In genomic region chr5:134668495-134668894, GRCm38 (mm10) we compare ENCODE assay signal across 8 mouse cellular contexts. TPM values are rescaled to one million over a fixed set of nuclear protein-coding genes. Genes with fewer than 3 reads are reported as not detected.
DNase-seq lines count a peak whose midpoint lies in the region; ATAC-seq and TF ChIP-seq lines count a peak whose summit lies in the region.

No protein-coding gene starts in this region.

- no peak overlapping the region for H3K4me2 ChIP-seq in liver, embryonic 12.5 days
- H3K4me2 ChIP-seq in limb, embryonic 11.5 days (ENCODE audit: low read depth, severe bottlenecking) = no peak overlapping the region
- H3K4me2 ChIP-seq in stomach, postnatal 0 days (replicated peaks; ENCODE audit: low read depth) = no peak overlapping the region

- WGBS in liver, embryonic 12.5 days (ENCODE audit: insufficient replicate concordance) = 50% methylated on average over 8 of the region's 8 CpGs
- 35% methylated on average over 8 of the region's 8 CpGs for WGBS in limb, embryonic 11.5 days
- 58% methylated on average over 8 of the region's 8 CpGs for WGBS in stomach, postnatal 0 days

- ATAC-seq in CD4-positive, CD25-positive, alpha-beta regulatory T cell, adult 4 months = no peak
- ATAC-seq in liver, embryonic 12.5 days = no peak
- ATAC-seq in limb, embryonic 11.5 days (ENCODE audit: insufficient number of reproducible peaks, low FRiP score, low TSS enrichment, low read depth) = no peak
- ATAC-seq in stomach, postnatal 0 days (ENCODE audit: low FRiP score, low TSS enrichment) = peak; percentile 23; the same call in 1 of the 2 replicates

- no peaks in the 10 kb centered on the region for H3K4me1 ChIP-seq in liver, embryonic 12.5 days
- H3K4me1 ChIP-seq in limb, embryonic 11.5 days (ENCODE audit: control insufficient read depth, insufficient read depth, low read length) = no peaks in the 10 kb centered on the region
- no peaks in the 10 kb centered on the region for H3K4me1 ChIP-seq in stomach, postnatal 0 days (replicated peaks; ENCODE audit: control insufficient read depth, insufficient read depth)

- no peak overlapping the region for H3K9ac ChIP-seq in liver, embryonic 12.5 days
- no peak overlapping the region for H3K9ac ChIP-seq in limb, embryonic 11.5 days (ENCODE audit: low read length)
- H3K9ac ChIP-seq in stomach, postnatal 0 days (ENCODE audit: low read length) = no peak overlapping the region

- DNase-seq in CD4-positive, CD25-positive, alpha-beta regulatory T cell, adult 2 months (ENCODE audit: low read depth, low spot score) = peak; percentile 36
- peak; percentile 43 for DNase-seq in liver
- DNase-seq in embryo, embryonic 9.5 days (ENCODE audit: extremely low spot score) = peak; percentile 52
- peak; percentile 69 for DNase-seq in limb, embryonic 11.5 days (ENCODE audit: low spot score)
- peak; percentile 36 for DNase-seq in stomach, postnatal 0 days (ENCODE audit: low spot score)
- DNase-seq in spleen, postnatal 10 days (ENCODE audit: low spot score in 2 of 2) = no peak

- no peak for TF ChIP-seq EP300 in stomach, postnatal 0 days (optimal IDR thresholded peaks at IDR 0.05)

- H3K9me3 ChIP-seq in liver, embryonic 12.5 days (replicated peaks) = no peaks in the 10 kb centered on the region
- no peaks in the 10 kb centered on the region for H3K9me3 ChIP-seq in limb, embryonic 11.5 days (ENCODE audit: control insufficient read depth, low read length)
- no peaks in the 10 kb centered on the region for H3K9me3 ChIP-seq in stomach, postnatal 0 days (ENCODE audit: control insufficient read depth, low read length)

- no peak overlapping the region for H3K27ac ChIP-seq in liver, embryonic 12.5 days
- H3K27ac ChIP-seq in limb, embryonic 11.5 days (replicated peaks; ENCODE audit: low read depth, low read length) = no peak overlapping the region
- H3K27ac ChIP-seq in stomach, postnatal 0 days (replicated peaks) = no peak overlapping the region

- H3K36me3 ChIP-seq in liver, embryonic 12.5 days = peaks cover 9% of the 10 kb centered on the region; the same call in 1 of the 2 replicates
- H3K36me3 ChIP-seq in limb, embryonic 11.5 days (ENCODE audit: control insufficient read depth, insufficient read depth, low read length) = peaks cover 7% of the 10 kb centered on the region; the same call in 1 of the 2 replicates
- peaks cover 8% of the 10 kb centered on the region; the same call in 1 of the 2 replicates for H3K36me3 ChIP-seq in stomach, postnatal 0 days (ENCODE audit: control insufficient read depth, insufficient read depth, low read length)

- H3K27me3 ChIP-seq in liver, embryonic 12.5 days (replicated peaks) = no peaks in the 10 kb centered on the region
- no peaks in the 10 kb centered on the region for H3K27me3 ChIP-seq in limb, embryonic 11.5 days (ENCODE audit: control insufficient read depth, insufficient read depth, low read length)
- H3K27me3 ChIP-seq in stomach, postnatal 0 days (ENCODE audit: control insufficient read depth, insufficient read depth, low read length) = no peaks in the 10 kb centered on the region

- H3K4me3 ChIP-seq in liver, embryonic 12.5 days = no peak overlapping the region
- no peak overlapping the region for H3K4me3 ChIP-seq in limb, embryonic 11.5 days (ENCODE audit: low read depth, low read length)
- H3K4me3 ChIP-seq in stomach, postnatal 0 days (ENCODE audit: low read depth, low read length) = no peak overlapping the region

- TF ChIP-seq CTCF in stomach, postnatal 0 days (IDR thresholded peaks at IDR 0.05; ENCODE audit: low read depth) = peak; percentile 77

RNA-seq across cellular contexts. Expression of gene Limk1, which starts 19.9 kb away (rescaled TPM):
- 1 to 10 TPM; 3.8 to 6.9 TPM for polyA plus RNA-seq in CD4-positive, CD25-positive, alpha-beta regulatory T cell, adult 4 months (2017; shearing (Covaris generic))
- polyA plus RNA-seq in liver, embryonic 12.5 days (2016; fragmentation: Nextera tagmentation; extraction: Ambion mirVana) = 1.3 and 1.5 TPM in 2 replicates
- polyA plus RNA-seq in limb, embryonic 11.5 days (2014; fragmentation: Nextera tagmentation; extraction: Ambion mirVana) = 5.4 and 5.6 TPM in 2 replicates
- 1.9 and 2.2 TPM in 2 replicates for polyA plus RNA-seq in stomach, postnatal 0 days (2015; fragmentation: Nextera tagmentation; extraction: Ambion mirVana)

RNA-seq across cellular contexts. Expression of gene Eif4h, which starts 29.2 kb away (rescaled TPM):
- 10 to 100 TPM; 94.2 to 96.9 TPM for polyA plus RNA-seq in CD4-positive, CD25-positive, alpha-beta regulatory T cell, adult 4 months (2017; shearing (Covaris generic))
- 287 and 308 TPM in 2 replicates for polyA plus RNA-seq in liver, embryonic 12.5 days (2016; fragmentation: Nextera tagmentation; extraction: Ambion mirVana)
- 551 and 553 TPM in 2 replicates for polyA plus RNA-seq in limb, embryonic 11.5 days (2014; fragmentation: Nextera tagmentation; extraction: Ambion mirVana)
- 238 and 242 TPM in 2 replicates for polyA plus RNA-seq in stomach, postnatal 0 days (2015; fragmentation: Nextera tagmentation; extraction: Ambion mirVana)

RNA-seq across cellular contexts. Expression of gene Lat2, which starts 53.7 kb away (rescaled TPM):
- polyA plus RNA-seq in CD4-positive, CD25-positive, alpha-beta regulatory T cell, adult 4 months (2017; shearing (Covaris generic)) = 10 to 100 TPM in 1 of 2 experiments, 1 to 10 TPM in 1; 6.2 to 15.8 TPM
- 1.7 and 1.8 TPM in 2 replicates for polyA plus RNA-seq in liver, embryonic 12.5 days (2016; fragmentation: Nextera tagmentation; extraction: Ambion mirVana)
- 1.3 and 2.2 TPM in 2 replicates for polyA plus RNA-seq in limb, embryonic 11.5 days (2014; fragmentation: Nextera tagmentation; extraction: Ambion mirVana)
- 0.99 and 1.1 TPM in 2 replicates for polyA plus RNA-seq in stomach, postnatal 0 days (2015; fragmentation: Nextera tagmentation; extraction: Ambion mirVana)

Comparison
In these comparisons a context has a peak if more than half of its experiments do, and no peak if none do; other contexts are left out.
1. DNase-seq: peak in CD4-positive, CD25-positive, alpha-beta regulatory T cell, adult 2 months (single experiment), liver (single experiment), embryo, embryonic 9.5 days (single experiment), limb, embryonic 11.5 days (single experiment) and stomach, postnatal 0 days (single experiment); none in spleen, postnatal 10 days (0 of 2).